ENCODE assay signal across 22 mouse cellular contexts in the genomic region with DNA sequence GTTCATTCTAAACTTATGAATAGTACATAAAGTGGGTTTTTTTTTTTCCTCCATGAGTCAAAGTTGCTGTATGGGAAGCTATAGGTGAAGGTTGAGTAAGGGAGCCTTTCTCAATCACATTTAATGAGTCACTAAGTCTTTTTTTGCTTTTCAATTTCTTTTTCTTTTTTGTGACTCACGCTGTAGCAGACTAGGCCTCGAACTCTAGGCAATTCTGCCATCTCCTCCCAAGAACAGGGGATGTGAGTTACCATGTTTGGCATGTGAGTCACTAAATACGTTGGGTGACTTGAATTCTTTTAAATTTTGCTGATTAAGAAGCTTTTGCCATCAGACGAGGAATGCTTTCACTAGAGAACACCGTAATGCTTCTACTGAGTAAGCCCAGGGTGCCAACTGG. TPM values are rescaled to one million over a fixed set of nuclear protein-coding genes. Genes with fewer than 3 reads are reported as not detected.
DNase-seq lines count a peak whose midpoint lies in the region; TF ChIP-seq lines count a peak whose summit lies in the region.
"Had no signal": no experiment of that assay in that cellular context is flagged by ENCODE, and none has a peak within 500 bp of the region (broad histone marks: within the 10 kb centered on the region; RNA-seq: fewer than 3 reads in every experiment).

No protein-coding gene starts in this region.

- no peak overlapping the region for H3K4me3 ChIP-seq in gastrocnemius, adult 2 months
- H3K4me3 ChIP-seq: embryonic facial prominence, embryonic 13.5 days; embryonic facial prominence, embryonic 15.5 days; erythroblast, embryonic 14.5 days; forebrain, embryonic 10.5 days; forebrain, embryonic 12.5 days had no signal

- intact Hi-C loops in gastrocnemius, adult 2 months (cut with DNase I), result no loop called here

- DNase-seq in right cerebral cortex, adult 18-20 months, result peak; percentile 3
- DNase-seq in right cerebral cortex, postnatal 4 days, result no peak
- DNase-seq in 416B (ENCODE audit: low read depth), result peak; percentile 74
- peak; percentile 48 for DNase-seq in brain, adult 2 months (ENCODE audit: low read depth, low spot score)
- no peak for DNase-seq in gastrocnemius, adult 2 months
- no peak for DNase-seq in spleen, adult 18-20 months
- DNase-seq: adrenal gland, adult 8-10 months; adrenal gland, postnatal 14 days; adrenal gland, postnatal 36 days; cerebellum, adult 11 months; cerebellum, adult 18-20 months; cerebellum, adult 8-10 months; cerebellum, adult 9-11 months; cerebellum, postnatal 14 days; cerebellum, postnatal 36 days; embryo, embryonic 11 days had no signal

- H3K27ac ChIP-seq in gastrocnemius, adult 2 months, result no peak overlapping the region
- H3K27ac ChIP-seq: embryonic facial prominence, embryonic 13.5 days; embryonic facial prominence, embryonic 15.5 days; forebrain, embryonic 10.5 days; forebrain, embryonic 12.5 days had no signal

- TF ChIP-seq CTCF in gastrocnemius, adult 2 months (IDR thresholded peaks at IDR 0.05), result no peak

RNA-seq across cellular contexts. Expression of gene Rab39, which starts 10.2 kb away (rescaled TPM):
- under 1 TPM in 1 of 2 experiments, not detected in 1; 0.11 TPM for total RNA-seq in gastrocnemius, adult 2 months (2021)
- total RNA-seq: MEL had no signal

RNA-seq across cellular contexts. Expression of gene Cul5, which starts 26.0 kb away (rescaled TPM):
- 10 to 100 TPM; 77.2 to 80.3 TPM for total RNA-seq in gastrocnemius, adult 2 months (2021)

Comparison
In these comparisons a context has a peak if more than half of its experiments do, and no peak if none do; other contexts are left out.
1. DNase-seq: peak in right cerebral cortex, adult 18-20 months (single experiment), 416B (single experiment) and brain, adult 2 months (single experiment); none in right cerebral cortex, postnatal 4 days (single experiment), gastrocnemius, adult 2 months (single experiment) and spleen, adult 18-20 months (0 of 2).